Mouse (Mus musculus) cerebellum, adult 2 months (tissue): Measurements from ENCODE around the gene Pon2.

ENCODE experiments used
- CTCF ChIP-seq: fragments of 200-500 bp; IDR thresholded peaks from 2 replicates; pipeline ENCODE4 v1.5.1; 2011; ENCODE audit warnings: low read depth, mild to moderate bottlenecking, control low read depth, low read length, moderate library complexity, borderline replicate concordance; ENCODE audit not compliant: insufficient read depth
- POLR2A ChIP-seq: fragments of 200-500 bp; IDR thresholded peaks from 2 replicates; pipeline ENCODE4 v1.6.1; 2011; ENCODE audit warnings: low read length, control low read depth, borderline replicate concordance; ENCODE audit not compliant: insufficient read depth

GRCm38 (mm10) chr6:5291450-5291849, 6.8 kb downstream of the Pon2 start:
- TF ChIP-seq CTCF: no peak
- TF ChIP-seq POLR2A: no peak
